Mouse (Mus musculus): ENCODE measurements around the gene Brd2. TPM values are rescaled to one million over a fixed set of nuclear protein-coding genes. Genes with fewer than 3 reads are reported as not detected.

Brd2 gene
- total and polyA plus RNA-seq, 2 experiments from 2014 or later, result 124 to 233 TPM

- Histone ChIP-seq H3K27ac (ENCODE audit: low read depth, low read length) (no peak within 1 kb of the TSS), H3K4me3 (ENCODE audit: low read depth, low read length) (no peak within 1 kb of the TSS), H3K36me3 (ENCODE audit: insufficient read depth, low read length) (no peaks in the 10 kb centered on the region), H3K4me2 (ENCODE audit: low read depth, low read length, poor library complexity, severe bottlenecking) (no peak within 1 kb of the TSS), H3K27me3 (ENCODE audit: insufficient read depth, low read length) (peaks cover 30% of the 10 kb centered on the region), H3K4me1 (ENCODE audit: insufficient read depth, low read length) (peaks cover 3% of the 10 kb centered on the region; the same call in 1 of the 2 replicates), H3K9me3 (ENCODE audit: low read length) (no peaks in the 10 kb centered on the region), H3K9ac (replicated peaks; ENCODE audit: low read length, poor library complexity, severe bottlenecking) (no peak within 1 kb of the TSS)
- no peak for TF ChIP-seq CTCF (IDR thresholded peaks at IDR 0.05)
- WGBS, result 21% methylated on average over 7 of the region's 7 CpGs
- ATAC-seq (ENCODE audit: low FRiP score) (no peak), DNase-seq (ENCODE audit: low spot score) (peak; percentile 15)
These were observed 20.6 kb upstream of the Brd2 start, which contains the start of gene H2-DMb2 for GRCm38 (mm10) chr17:34143033-34143432. TSS of gene H2-DMb2 (plus strand) at chr17:34143307.

GRCm38 (mm10) chr17:34142456-34143010 lies 20.1 kb upstream of the Brd2 start:
- H3K36me3 ChIP-seq (ENCODE audit: insufficient read depth, low read length), result no peaks in the 10 kb centered on the region
- no peak overlapping the region for H3K4me2 ChIP-seq (ENCODE audit: low read depth, low read length, poor library complexity, severe bottlenecking)
- 83% methylated on average over 7 of the region's 7 CpGs for WGBS
- H3K9ac ChIP-seq (replicated peaks; ENCODE audit: low read length, poor library complexity, severe bottlenecking), result no peak overlapping the region
- H3K27ac ChIP-seq (ENCODE audit: low read depth, low read length), result no peak overlapping the region
- peaks cover 3% of the 10 kb centered on the region; the same call in 1 of the 2 replicates for H3K4me1 ChIP-seq (ENCODE audit: insufficient read depth, low read length)
- TF ChIP-seq CTCF (IDR thresholded peaks at IDR 0.05), result no peak
- H3K4me3 ChIP-seq (ENCODE audit: low read depth, low read length), result no peak overlapping the region
- ATAC-seq (ENCODE audit: low FRiP score), result no peak
- DNase-seq (ENCODE audit: low spot score), result no peak
- H3K27me3 ChIP-seq (ENCODE audit: insufficient read depth, low read length), result peaks cover 34% of the 10 kb centered on the region
- no peaks in the 10 kb centered on the region for H3K9me3 ChIP-seq (ENCODE audit: low read length)

GRCm38 (mm10) chr17:34141448-34141847 lies 19.0 kb upstream of the Brd2 start:
- TF ChIP-seq CTCF (IDR thresholded peaks at IDR 0.05), result no peak
- ATAC-seq (ENCODE audit: low FRiP score), result no peak
- WGBS, result 35% methylated on average over 4 of the region's 4 CpGs

GRCm38 (mm10) chr17:34140240-34140639 lies 17.8 kb upstream of the Brd2 start:
- Histone ChIP-seq H3K9me3 (ENCODE audit: low read length) (no peaks in the 10 kb centered on the region), H3K4me1 (ENCODE audit: insufficient read depth, low read length) (peaks cover 7% of the 10 kb centered on the region; the same call in 1 of the 2 replicates), H3K36me3 (ENCODE audit: insufficient read depth, low read length) (no peaks in the 10 kb centered on the region), H3K27me3 (ENCODE audit: insufficient read depth, low read length) (peaks cover 34% of the 10 kb centered on the region), H3K4me3 (ENCODE audit: low read depth, low read length) (no peak overlapping the region), H3K9ac (replicated peaks; ENCODE audit: low read length, poor library complexity, severe bottlenecking) (no peak overlapping the region), H3K4me2 (ENCODE audit: low read depth, low read length, poor library complexity, severe bottlenecking) (no peak overlapping the region), H3K27ac (ENCODE audit: low read depth, low read length) (no peak overlapping the region)
- ATAC-seq (ENCODE audit: low FRiP score) (no peak), DNase-seq (ENCODE audit: low spot score) (no peak)
- no peak for TF ChIP-seq CTCF (IDR thresholded peaks at IDR 0.05)
- WGBS, result 13% methylated on average over 5 of the region's 5 CpGs

More at GRCm38 (mm10) chr17:34141448-34141847, 19.0 kb upstream of the Brd2 start:
- H3K27ac ChIP-seq (ENCODE audit: low read depth, low read length), result no peak overlapping the region
- no peak for DNase-seq (ENCODE audit: low spot score)
- no peaks in the 10 kb centered on the region for H3K9me3 ChIP-seq (ENCODE audit: low read length)
- H3K4me1 ChIP-seq (ENCODE audit: insufficient read depth, low read length), result peaks cover 3% of the 10 kb centered on the region; the same call in 1 of the 2 replicates
- H3K4me3 ChIP-seq (ENCODE audit: low read depth, low read length), result no peak overlapping the region
- no peak overlapping the region for H3K9ac ChIP-seq (replicated peaks; ENCODE audit: low read length, poor library complexity, severe bottlenecking)
- no peak overlapping the region for H3K4me2 ChIP-seq (ENCODE audit: low read depth, low read length, poor library complexity, severe bottlenecking)
- no peaks in the 10 kb centered on the region for H3K36me3 ChIP-seq (ENCODE audit: insufficient read depth, low read length)
- peaks cover 34% of the 10 kb centered on the region for H3K27me3 ChIP-seq (ENCODE audit: insufficient read depth, low read length)

- ATAC-seq (ENCODE audit: low FRiP score), result no peak
- H3K9ac ChIP-seq (replicated peaks; ENCODE audit: low read length, poor library complexity, severe bottlenecking), result 0 out of 2 replicates have a peak overlapping the region, but pooled peaks have one; percentile 3
These were observed 17.0 kb upstream of the Brd2 start for GRCm38 (mm10) chr17:34139416-34139815.

GRCm38 (mm10) chr17:34138655-34139054 lies 16.2 kb upstream of the Brd2 start:
- Histone ChIP-seq H3K9me3 (ENCODE audit: low read length) (no peaks in the 10 kb centered on the region), H3K9ac (replicated peaks; ENCODE audit: low read length, poor library complexity, severe bottlenecking) (no peak overlapping the region), H3K4me1 (ENCODE audit: insufficient read depth, low read length) (peaks cover 7% of the 10 kb centered on the region; the same call in 1 of the 2 replicates), H3K27me3 (ENCODE audit: insufficient read depth, low read length) (peaks cover 34% of the 10 kb centered on the region), H3K36me3 (ENCODE audit: insufficient read depth, low read length) (no peaks in the 10 kb centered on the region), H3K27ac (ENCODE audit: low read depth, low read length) (no peak overlapping the region), H3K4me3 (ENCODE audit: low read depth, low read length) (no peak overlapping the region), H3K4me2 (ENCODE audit: low read depth, low read length, poor library complexity, severe bottlenecking) (no peak overlapping the region)
- no peak for ATAC-seq (ENCODE audit: low FRiP score)
- DNase-seq (ENCODE audit: low spot score), result no peak
- 81% methylated on average over 7 of the region's 7 CpGs for WGBS
- no peak for TF ChIP-seq CTCF (IDR thresholded peaks at IDR 0.05)

More at GRCm38 (mm10) chr17:34139416-34139815, 17.0 kb upstream of the Brd2 start:
- H3K4me1 ChIP-seq (ENCODE audit: insufficient read depth, low read length), result peaks cover 7% of the 10 kb centered on the region; the same call in 1 of the 2 replicates
- DNase-seq (ENCODE audit: low spot score), result peak; percentile 24
- no peaks in the 10 kb centered on the region for H3K36me3 ChIP-seq (ENCODE audit: insufficient read depth, low read length)
- H3K27ac ChIP-seq (ENCODE audit: low read depth, low read length), result no peak overlapping the region
- no peaks in the 10 kb centered on the region for H3K9me3 ChIP-seq (ENCODE audit: low read length)
- H3K4me3 ChIP-seq (ENCODE audit: low read depth, low read length), result peak overlapping the region; percentile 16; the same call in 1 of the 2 replicates
- H3K4me2 ChIP-seq (ENCODE audit: low read depth, low read length, poor library complexity, severe bottlenecking), result peak overlapping the region; percentile 32
- WGBS, result 1% methylated on average over 16 of the region's 16 CpGs
- TF ChIP-seq CTCF (IDR thresholded peaks at IDR 0.05), result no peak
- H3K27me3 ChIP-seq (ENCODE audit: insufficient read depth, low read length), result peaks cover 34% of the 10 kb centered on the region

Data from midbrain, postnatal 0 days (tissue).